Mouse (Mus musculus) forebrain, embryonic 11.5 days (tissue): ENCODE measurements around the gene Lrrc34. TPM values are rescaled to one million over a fixed set of nuclear protein-coding genes. Genes with fewer than 3 reads are reported as not detected.

ENCODE experiments used
- ATAC-seq: fragments of 200-750 bp; cut with Nextera tagmentation; replicated peaks from 2 replicates; pipeline ENCODE4 v1.8.0; 2017; ENCODE audit warnings: moderate TSS enrichment; ENCODE audit not compliant: low FRiP score
- DNase-seq: peaks from one replicate; pipeline ENCODE4 v3.0.0-alpha.2; 2017; ENCODE audit warnings: low spot score
- H3K27ac ChIP-seq: fragments of 300-500 bp; sonication (generic); 2 replicates; pipeline ENCODE4 v1.5.1; 2014; ENCODE audit warnings: low read depth, low read length
- H3K27me3 ChIP-seq: fragments of 300-500 bp; sonication (generic); 2 replicates; pipeline ENCODE4 v1.6.1; 2014; ENCODE audit warnings: mild to moderate bottlenecking, low read length, mixed read lengths; ENCODE audit not compliant: control insufficient read depth, insufficient read depth
- H3K36me3 ChIP-seq: fragments of 300-500 bp; sonication (generic); 2 replicates; pipeline ENCODE4 v1.6.1; 2014; ENCODE audit warnings: mild to moderate bottlenecking, low read length, moderate library complexity, mixed read lengths; ENCODE audit not compliant: control insufficient read depth, insufficient read depth
- H3K4me1 ChIP-seq: fragments of 300-500 bp; sonication (generic); replicated peaks from 2 replicates; pipeline ENCODE4 v1.6.1; 2014; ENCODE audit warnings: low read length, mixed read lengths; ENCODE audit not compliant: control insufficient read depth, insufficient read depth
- H3K4me2 ChIP-seq: fragments of 300-500 bp; sonication (generic); 2 replicates; pipeline ENCODE4 v1.6.1; 2014; ENCODE audit warnings: low read depth, mild to moderate bottlenecking, low read length, moderate library complexity, mixed read lengths; ENCODE audit not compliant: severe bottlenecking
- H3K4me3 ChIP-seq: fragments of 300-500 bp; sonication (generic); 2 replicates; pipeline ENCODE4 v1.5.1; 2014; ENCODE audit warnings: low read depth, low read length
- H3K9ac ChIP-seq: fragments of 300-500 bp; sonication (generic); 2 replicates; pipeline ENCODE4 v1.6.1; 2014; ENCODE audit warnings: low read length
- H3K9me3 ChIP-seq: fragments of 300-500 bp; sonication (generic); 2 replicates; pipeline ENCODE4 v1.6.1; 2016; ENCODE audit warnings: low read length, mixed read lengths; ENCODE audit not compliant: control insufficient read depth
- WGBS: fragments of 180-500 bp; shearing (Covaris S2); extraction: QIAGEN DNeasy Blood & Tissue Kit; methylation state at CpG from one replicate; pipeline ENCODE4 v1.1.7; 2014; 5-methylcytosine and 5-hydroxymethylcytosine counted together
- polyA plus RNA-seq: library from polyadenylated mRNA; unstranded; fragments of >200 nt; fragmentation: Nextera tagmentation; extraction: Ambion mirVana; gene quantifications from 2 replicates; pipeline ENCODE4 v1.2.1, GENCODE M21; 2014

Gene Lrrc34
- 1.2 and 2.1 TPM in 2 replicates for polyA plus RNA-seq

DNA sequence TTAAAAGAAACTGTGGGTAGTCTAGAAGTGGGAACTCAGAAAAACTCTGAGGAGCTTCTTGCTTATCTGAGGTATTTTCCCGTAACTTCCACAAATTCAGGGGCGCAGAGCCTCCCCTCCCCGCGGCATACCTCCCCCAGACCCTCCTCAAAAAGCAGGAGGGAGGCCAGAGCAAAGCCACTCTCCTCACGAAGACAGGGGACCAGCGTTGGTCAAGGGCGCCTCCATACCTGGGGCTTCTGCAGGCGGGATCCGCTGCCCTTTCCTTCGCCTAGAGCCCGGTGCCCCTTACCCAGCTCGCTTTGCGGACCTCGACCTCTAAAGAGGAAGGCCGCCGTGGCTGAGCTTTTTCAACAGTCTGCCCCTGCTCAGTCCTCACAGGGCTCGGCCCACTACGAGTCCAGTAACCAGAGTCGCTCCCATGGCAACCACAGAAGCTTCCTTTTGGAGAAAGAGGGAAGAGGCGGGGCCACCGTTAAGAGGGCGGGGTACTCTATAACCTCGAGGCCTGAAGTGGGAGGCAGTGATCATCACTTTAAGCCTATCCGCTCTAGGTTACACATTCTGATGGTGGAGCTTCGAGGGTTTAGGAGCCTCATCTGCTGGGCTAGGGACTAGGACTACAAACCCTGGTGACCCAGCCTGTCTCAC, at the start of gene Lrrc34:
Lrrc34 (minus strand) TSS at position 430 of the 651 bp plus-strand sequence.
- H3K27me3 ChIP-seq: peaks cover 20% of the 10 kb centered on the region

DNA sequence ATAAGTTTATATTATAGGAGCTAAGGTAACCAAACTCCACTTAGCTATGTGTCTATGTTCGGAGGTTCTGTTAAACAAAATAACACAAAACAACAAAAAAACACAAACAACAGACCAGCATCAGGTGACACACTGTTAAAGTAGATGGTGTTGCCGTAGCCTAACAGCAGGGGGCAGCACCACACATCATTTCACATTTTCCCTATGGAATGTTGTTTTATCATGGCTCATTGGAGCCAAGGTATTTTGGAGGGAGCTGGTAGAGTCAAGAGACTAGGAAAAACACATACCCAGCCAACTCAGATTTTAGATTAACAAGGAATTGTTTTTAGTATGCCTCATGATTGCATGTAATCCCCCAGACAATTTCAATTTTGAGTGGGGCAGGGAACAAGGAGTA, 48.7 kb upstream of the Lrrc34 start:
- no peaks in the 10 kb centered on the region for H3K27me3 ChIP-seq
- no peaks in the 10 kb centered on the region for H3K36me3 ChIP-seq
- no peaks in the 10 kb centered on the region for H3K9me3 ChIP-seq
- H3K4me2 ChIP-seq: no peak overlapping the region
- WGBS: 14% methylated on average over 2 of the region's 2 CpGs
- H3K4me1 ChIP-seq: no peaks in the 10 kb centered on the region
- H3K4me3 ChIP-seq: no peak overlapping the region
- no peak overlapping the region for H3K9ac ChIP-seq
- DNase-seq: peak; percentile 84
- H3K27ac ChIP-seq: no peak overlapping the region
- ATAC-seq: no peak; the same call in 1 of the 2 replicates

More for the DNA sequence above, at the start of gene Lrrc34:
- ATAC-seq (peak; percentile 91), DNase-seq (peak; percentile 80)
- Histone ChIP-seq H3K4me3 (peak within 1 kb of the TSS; percentile 31), H3K4me1 (peaks cover 15% of the 10 kb centered on the region; the same call in 1 of the 2 replicates), H3K27ac (no peak within 1 kb of the TSS), H3K9ac (peak within 1 kb of the TSS; percentile 50), H3K36me3 (no peaks in the 10 kb centered on the region), H3K4me2 (peak within 1 kb of the TSS; percentile 67), H3K9me3 (no peaks in the 10 kb centered on the region)
- 2% methylated on average over 25 of the region's 25 CpGs for WGBS

DNA sequence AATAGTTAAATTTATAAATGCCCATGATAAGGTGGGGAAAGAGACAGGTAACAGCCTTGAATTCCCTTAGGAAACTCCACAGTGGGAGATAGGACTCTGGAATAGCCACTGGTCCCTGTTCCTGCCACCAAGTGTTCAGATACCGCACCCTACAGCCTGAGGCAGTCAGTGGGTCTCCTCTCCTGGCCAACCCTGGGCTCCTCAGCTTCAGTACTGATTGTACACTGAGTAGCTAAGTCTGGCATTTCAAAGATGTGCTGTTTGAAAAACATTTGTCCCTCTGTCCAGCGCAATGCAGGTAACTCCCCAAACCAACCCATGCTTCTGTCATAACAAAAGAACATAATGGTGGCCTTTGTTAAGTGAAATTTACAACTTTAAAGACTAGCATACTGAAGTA, 48.0 kb upstream of the Lrrc34 start:
- Histone ChIP-seq H3K27ac (no peak overlapping the region), H3K27me3 (no peaks in the 10 kb centered on the region), H3K9ac (no peak overlapping the region), H3K4me2 (no peak overlapping the region), H3K4me1 (no peaks in the 10 kb centered on the region), H3K36me3 (no peaks in the 10 kb centered on the region), H3K4me3 (no peak overlapping the region), H3K9me3 (no peaks in the 10 kb centered on the region)
- DNase-seq: no peak
- 91% methylated on average over 2 of the region's 2 CpGs for WGBS
- ATAC-seq: no peak

DNA sequence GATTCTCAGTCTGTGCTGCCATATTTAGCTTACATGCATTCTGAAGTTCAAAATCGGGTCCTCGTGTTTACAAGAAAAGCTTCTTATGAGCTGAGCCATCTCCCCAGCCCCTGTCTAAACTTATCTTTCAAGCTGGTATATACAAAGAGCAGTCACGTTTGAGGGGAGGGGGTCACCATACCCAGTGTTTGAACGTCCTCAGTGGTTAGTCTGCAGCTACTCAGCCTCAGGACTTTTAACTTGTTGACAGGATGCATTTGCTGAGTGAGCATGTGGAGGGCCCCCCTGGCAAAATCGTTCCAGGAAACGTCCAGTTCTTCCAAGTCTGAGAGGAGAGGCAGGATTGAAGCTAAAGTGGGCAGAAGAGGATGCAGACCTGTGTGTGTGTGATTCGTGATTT, 43.3 kb upstream of the Lrrc34 start:
- no peaks in the 10 kb centered on the region for H3K36me3 ChIP-seq
- WGBS: 76% methylated on average over 7 of the region's 7 CpGs
- ATAC-seq (no peak), DNase-seq (no peak)
- H3K4me1 ChIP-seq: no peaks in the 10 kb centered on the region
- H3K4me3 ChIP-seq: no peak overlapping the region
- no peak overlapping the region for H3K9ac ChIP-seq
- H3K27ac ChIP-seq: no peak overlapping the region
- H3K27me3 ChIP-seq: no peaks in the 10 kb centered on the region
- H3K4me2 ChIP-seq: no peak overlapping the region
- H3K9me3 ChIP-seq: no peaks in the 10 kb centered on the region

DNA sequence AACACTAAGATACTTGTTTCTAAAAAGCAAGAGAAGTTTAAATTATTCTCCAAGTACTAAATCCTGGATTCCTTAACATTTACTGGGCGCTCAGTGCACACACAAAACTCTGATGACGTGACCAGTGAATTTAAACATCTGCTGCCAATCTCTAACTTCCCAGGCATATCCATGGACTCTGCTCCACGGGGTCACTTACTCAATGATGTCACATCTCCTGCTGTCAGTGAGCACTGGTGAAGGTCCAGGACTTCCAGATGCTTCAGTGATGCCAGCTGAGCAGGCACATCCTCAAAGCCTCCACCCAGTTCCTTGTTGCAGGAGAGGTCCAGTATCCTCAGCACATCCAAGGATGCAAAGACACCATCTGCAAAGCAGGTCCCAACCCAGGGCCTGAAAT, 39.5 kb upstream of the Lrrc34 start:
- no peaks in the 10 kb centered on the region for H3K27me3 ChIP-seq
- ATAC-seq (no peak), DNase-seq (no peak)
- 81% methylated on average over 3 of the region's 3 CpGs for WGBS
- H3K36me3 ChIP-seq: no peaks in the 10 kb centered on the region
- H3K4me2 ChIP-seq: no peak overlapping the region
- H3K9me3 ChIP-seq: no peaks in the 10 kb centered on the region
- no peak overlapping the region for H3K27ac ChIP-seq
- no peaks in the 10 kb centered on the region for H3K4me1 ChIP-seq
- no peak overlapping the region for H3K9ac ChIP-seq
- no peak overlapping the region for H3K4me3 ChIP-seq

DNA sequence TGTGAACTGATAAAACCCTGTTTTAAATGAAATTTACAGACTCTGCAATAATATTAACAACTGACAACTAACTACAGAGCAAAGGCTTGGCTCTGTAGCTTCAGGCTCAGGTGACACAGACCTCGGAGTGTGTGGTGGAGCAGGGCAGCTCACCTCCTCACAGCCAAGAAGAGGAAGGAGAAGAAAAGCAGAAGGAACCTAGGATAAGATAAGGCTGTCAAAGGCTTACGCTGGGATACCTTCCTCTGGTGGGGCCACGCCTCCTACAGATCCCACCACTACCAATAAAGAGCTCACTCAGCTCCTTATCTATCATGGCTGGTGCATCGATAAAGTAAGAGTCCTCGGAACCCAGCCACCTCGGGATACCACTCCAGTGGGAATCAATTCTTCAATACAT, 35.5 kb upstream of the Lrrc34 start:
- H3K9ac ChIP-seq: no peak overlapping the region
- ATAC-seq (no peak), DNase-seq (no peak)
- H3K36me3 ChIP-seq: no peaks in the 10 kb centered on the region
- 82% methylated on average over 6 of the region's 6 CpGs for WGBS
- H3K4me1 ChIP-seq: no peaks in the 10 kb centered on the region
- no peak overlapping the region for H3K4me3 ChIP-seq
- H3K27ac ChIP-seq: no peak overlapping the region
- H3K9me3 ChIP-seq: no peaks in the 10 kb centered on the region
- no peaks in the 10 kb centered on the region for H3K27me3 ChIP-seq
- H3K4me2 ChIP-seq: no peak overlapping the region

DNA sequence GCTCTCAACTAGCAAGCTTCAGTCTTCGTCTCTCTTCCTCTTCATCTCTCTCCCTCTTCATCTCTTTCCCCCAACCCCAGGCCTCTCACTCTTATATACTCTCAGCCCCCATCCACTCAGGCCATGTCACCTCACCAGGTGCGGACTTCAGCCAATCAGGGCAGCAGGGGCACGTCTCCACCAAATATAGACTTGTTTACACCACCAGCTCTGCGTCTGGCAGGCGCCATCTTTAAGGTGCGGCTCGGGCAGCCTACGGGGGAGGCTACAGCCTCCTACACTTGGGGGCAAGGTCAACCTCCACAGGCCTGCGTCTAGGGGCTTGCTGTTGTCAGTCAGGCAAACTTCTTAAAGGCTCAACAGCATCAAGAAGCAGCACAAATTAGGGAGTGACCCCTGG, 10.8 kb upstream of the Lrrc34 start:
- Histone ChIP-seq H3K9me3 (no peaks in the 10 kb centered on the region), H3K4me3 (no peak overlapping the region), H3K9ac (no peak overlapping the region), H3K36me3 (no peaks in the 10 kb centered on the region), H3K4me1 (no peaks in the 10 kb centered on the region), H3K27ac (no peak overlapping the region), H3K4me2 (no peak overlapping the region), H3K27me3 (no peaks in the 10 kb centered on the region)
- no peak for DNase-seq
- WGBS: 85% methylated on average over 9 of the region's 9 CpGs
- ATAC-seq: no peak

DNA sequence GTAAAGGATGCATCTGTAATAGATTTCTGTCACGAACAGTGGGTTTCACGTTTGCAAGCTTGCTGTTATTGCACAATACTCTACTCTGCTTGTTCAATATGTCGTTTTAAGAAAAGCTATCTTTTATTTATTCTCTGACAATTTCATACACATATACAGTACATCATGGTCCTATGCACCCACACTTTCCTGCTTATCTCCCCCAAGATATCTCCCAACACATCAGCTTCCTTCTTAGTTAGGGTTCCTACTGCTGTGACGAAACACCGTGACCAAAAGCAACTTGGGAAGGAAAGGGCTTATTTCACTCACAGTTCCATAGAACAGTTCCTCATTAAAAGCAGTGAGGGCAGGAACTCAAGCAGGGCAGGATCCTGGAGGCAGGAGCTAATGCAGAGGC, 8.3 kb upstream of the Lrrc34 start:
- WGBS: 95% methylated on average over 5 of the region's 5 CpGs
- Histone ChIP-seq H3K27me3 (peaks cover under 1% of the 10 kb centered on the region), H3K36me3 (no peaks in the 10 kb centered on the region)

More for the DNA sequence above, 8.3 kb upstream of the Lrrc34 start:
- Histone ChIP-seq H3K9me3 (no peaks in the 10 kb centered on the region), H3K27ac (no peak overlapping the region), H3K4me2 (no peak overlapping the region), H3K4me3 (no peak overlapping the region), H3K9ac (no peak overlapping the region), H3K4me1 (peaks cover under 1% of the 10 kb centered on the region; the same call in 1 of the 2 replicates)
- no peak for DNase-seq
- ATAC-seq: no peak
